Mouse (Mus musculus) left cerebral cortex, adult 18-20 months (tissue): ENCODE measurements around the gene Mia2. TPM values are rescaled to one million over a fixed set of nuclear protein-coding genes. Genes with fewer than 3 reads are reported as not detected.

Experiments
- DNase-seq, 2 experiments: peaks; one replicate each; pipeline ENCODE4 v3.0.0; 2021 to 2022; ENCODE audit warnings: low spot score in 2 of 2, mixed read lengths in 1 of 2
- total RNA-seq, 2 experiments: library from RNA; stranded (reverse); gene quantifications; 2 replicates each; pipeline ENCODE4 v1.2.3; 2021

Gene Mia2
- total RNA-seq, 2 experiments from 2014 or later, result 38.5 to 44.4 TPM

DNA sequence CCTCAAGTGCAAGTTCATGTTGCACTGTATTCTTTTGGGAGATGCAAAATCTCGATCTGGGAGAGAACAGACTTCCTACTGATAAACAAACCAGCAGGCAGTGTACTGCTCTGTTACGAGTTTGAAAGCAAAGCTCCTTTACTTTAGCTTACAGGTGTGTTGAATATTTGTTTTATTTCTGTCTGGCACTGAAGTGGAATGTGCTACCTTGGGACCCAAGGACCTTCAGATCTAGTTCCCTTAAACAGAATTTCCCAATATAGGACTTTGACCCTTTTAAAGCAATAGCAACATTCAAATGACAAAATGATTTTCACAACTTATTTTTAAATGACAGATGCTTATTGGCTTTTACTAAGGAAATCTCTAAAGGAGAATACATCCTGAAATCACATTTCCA lies 2.1 kb upstream of the Mia2 start:
- no peak for DNase-seq

DNA sequence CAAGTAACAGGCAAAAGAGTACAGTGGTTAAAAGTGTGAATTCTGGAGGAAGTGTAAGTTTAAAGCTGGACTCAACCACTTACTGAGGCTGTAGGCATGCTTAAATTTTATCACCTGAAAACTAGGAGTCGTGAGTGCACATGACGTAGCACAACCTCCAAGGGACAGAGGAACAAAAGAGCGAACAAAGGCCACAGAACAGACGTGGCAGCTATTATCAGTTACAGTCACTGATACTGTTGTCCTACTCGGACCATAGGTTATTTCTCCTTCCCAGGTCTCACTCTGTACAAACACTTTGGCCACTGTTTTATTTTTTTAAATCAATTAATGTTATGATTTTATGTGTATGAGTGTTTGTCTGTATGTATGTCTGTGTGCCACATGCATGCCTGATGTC lies 9.2 kb downstream of the Mia2 start:
- no peak for DNase-seq

DNA sequence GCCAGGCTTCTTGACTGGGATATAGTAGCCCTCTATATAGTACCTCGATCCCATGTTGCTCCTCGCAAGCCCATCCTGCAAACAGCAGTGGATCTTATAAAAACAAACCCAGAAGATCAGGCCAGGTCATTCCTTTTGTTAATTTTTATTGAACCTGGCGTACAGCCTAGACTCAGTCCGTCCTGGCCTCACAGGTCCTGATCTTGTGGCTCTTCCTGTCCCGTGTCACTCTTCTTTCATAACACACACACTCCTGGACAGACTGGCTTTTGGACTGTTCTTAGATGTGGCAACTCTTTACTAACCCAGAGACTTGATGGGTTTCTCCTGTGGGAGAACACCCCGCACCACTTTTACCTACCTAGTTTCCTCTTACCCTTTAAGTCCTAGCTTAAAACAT lies 10.3 kb downstream of the Mia2 start:
- no peak for DNase-seq

DNA sequence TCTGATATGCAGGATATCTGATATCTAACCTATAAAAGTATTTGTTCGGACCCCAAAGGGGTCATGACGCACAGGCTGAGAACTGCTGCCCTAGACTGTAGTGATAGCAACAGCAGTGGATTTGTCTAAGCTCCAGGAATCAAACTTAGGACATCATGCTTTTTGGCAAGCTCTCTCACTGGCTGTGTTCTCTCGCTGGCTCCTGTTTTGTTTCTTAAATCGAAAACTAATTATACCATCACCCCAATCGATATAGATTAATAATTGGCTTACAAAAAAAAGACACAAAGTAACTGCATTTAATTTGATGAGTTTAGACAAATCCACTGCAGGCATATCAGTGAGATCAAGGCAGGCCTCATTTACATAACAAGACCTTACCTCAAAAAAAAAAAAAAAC lies 10.9 kb downstream of the Mia2 start:
- no peak for DNase-seq

DNA sequence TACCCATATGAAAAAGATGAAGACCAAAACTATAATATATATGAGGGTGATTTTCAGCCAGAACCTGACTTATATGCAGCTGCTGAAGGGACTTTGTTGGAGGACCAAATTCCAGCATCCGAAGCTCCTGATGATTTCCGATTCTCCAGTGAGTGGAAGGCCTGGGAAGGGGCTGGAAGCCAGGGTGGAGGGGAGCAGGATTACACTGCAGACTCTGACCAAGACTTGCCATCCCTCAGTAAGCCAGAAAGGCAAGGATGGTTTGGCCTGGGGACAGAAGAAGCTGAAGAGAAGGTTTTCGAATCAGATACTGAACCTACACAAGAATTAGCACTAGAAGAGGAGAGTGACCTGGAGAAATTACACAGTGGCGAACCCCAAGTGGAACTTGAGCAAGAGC lies 12.3 kb downstream of the Mia2 start:
- no peak for DNase-seq

DNA sequence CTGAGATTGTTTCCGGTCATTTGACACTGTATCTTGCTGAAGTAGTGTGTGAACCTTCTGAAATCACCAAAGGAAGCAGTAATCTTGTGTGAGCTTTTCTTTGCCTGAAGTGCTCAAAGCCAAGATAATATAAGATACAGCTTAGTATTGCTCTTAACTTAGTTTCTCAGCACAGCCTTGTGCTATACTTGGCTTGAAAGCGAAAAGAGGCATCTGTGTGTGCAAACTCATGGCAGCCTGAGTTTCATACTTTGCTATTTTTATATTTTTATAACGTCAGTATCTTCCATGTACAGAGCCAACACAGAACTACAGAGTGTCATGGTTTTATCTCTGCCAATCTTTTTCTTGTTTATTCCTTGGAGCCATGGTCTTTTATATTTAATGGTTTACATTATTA lies 21.6 kb downstream of the Mia2 start:
- peak in 1 of 2 experiments; percentile 10 for DNase-seq

DNA sequence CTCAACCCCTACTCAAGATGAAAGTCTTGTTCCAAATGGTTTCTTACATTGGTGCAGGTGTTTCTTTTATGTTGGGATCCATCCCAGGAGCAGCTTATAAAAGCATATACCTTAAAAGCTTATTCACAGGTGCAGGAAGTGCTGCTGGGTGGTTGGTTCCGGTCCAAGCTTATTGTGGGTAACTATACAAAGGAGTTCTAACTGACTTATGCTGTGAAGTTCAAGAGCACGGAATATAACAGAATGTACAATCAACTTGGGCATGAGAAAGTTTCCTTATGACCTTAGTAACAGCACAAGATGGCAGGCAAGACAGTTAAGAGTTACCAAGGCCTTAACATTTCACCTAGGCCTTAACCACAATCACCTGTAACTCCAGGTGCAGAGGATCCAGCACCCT lies 29.8 kb downstream of the Mia2 start:
- DNase-seq, result no peak

DNA sequence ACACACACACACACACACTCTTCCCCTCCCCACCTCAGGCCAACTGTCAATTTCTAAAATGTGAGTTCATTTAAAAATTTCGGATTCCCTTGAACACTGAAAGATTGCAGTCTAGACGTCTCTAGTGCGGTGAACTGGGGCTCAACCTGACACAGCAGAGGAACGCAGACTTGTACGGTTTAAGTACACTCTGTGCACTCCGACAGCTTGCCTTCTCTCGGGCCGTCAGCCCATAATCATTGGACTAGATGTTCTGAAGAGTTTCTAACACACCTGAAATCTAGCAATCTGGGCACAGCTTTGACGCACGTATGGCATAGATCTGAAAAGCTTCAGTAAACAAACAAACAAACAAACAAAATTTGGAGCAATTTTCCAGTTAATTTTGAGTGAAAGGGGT lies 32.9 kb downstream of the Mia2 start:
- DNase-seq, result no peak

DNA sequence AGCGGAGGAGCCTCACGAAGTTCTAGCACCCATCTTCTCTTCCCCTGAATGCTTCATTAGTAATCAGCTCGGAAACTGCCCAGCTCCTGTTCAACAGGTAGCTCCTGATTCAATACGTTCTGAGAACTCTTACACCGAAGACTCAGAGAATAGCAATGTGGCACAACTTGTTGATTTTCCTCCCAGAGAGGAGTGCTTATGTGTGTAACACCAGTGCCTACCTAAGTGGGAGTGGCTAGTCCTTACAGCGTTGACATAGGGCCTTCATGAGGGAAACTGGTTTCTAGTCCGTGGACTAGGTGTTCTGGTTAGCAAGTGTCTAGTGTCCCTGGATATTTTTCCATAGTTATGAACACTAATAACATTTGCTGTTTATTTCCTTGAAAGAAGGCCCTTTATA lies 33.4 kb downstream of the Mia2 start:
- no peak for DNase-seq

DNA sequence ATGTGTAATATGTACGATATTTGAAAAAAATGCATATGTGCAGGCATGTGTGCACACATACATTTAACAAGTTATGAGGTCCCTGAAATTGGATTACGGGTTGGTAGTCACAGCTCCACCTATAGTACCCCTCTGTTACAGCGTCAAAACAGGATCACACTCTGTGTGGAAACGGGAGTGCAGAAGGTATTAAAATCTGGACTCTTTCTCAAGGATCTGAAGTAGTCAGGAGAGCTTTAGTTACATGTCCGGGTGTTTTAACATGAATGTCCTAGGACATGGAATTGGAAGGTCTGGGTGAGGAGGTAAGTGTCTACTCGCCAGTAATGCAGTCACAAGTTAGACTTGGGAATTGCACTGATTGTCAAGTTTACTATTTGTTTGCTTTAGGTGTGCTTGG lies 34.0 kb downstream of the Mia2 start:
- peak; percentile 16 to 26 for DNase-seq

DNA sequence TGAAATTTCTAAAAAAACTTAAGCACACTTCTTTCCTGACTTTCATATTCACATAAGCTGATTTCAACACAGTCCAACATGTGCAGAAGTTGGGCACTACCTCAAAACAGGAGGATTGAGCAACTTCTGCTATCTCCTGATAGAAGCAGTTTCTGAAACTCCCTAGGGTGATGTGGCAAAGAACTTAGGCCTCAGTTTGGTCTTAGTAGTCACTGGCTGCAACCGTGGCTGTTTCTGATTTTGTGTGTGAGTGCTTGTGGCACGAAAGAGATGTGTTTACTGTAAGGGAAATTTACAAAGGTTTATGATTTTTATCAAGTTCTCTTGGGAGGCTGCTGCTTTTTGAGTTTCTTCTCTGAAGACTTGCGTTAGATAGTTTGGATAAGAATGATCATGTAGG lies 34.6 kb downstream of the Mia2 start:
- no peak for DNase-seq

DNA sequence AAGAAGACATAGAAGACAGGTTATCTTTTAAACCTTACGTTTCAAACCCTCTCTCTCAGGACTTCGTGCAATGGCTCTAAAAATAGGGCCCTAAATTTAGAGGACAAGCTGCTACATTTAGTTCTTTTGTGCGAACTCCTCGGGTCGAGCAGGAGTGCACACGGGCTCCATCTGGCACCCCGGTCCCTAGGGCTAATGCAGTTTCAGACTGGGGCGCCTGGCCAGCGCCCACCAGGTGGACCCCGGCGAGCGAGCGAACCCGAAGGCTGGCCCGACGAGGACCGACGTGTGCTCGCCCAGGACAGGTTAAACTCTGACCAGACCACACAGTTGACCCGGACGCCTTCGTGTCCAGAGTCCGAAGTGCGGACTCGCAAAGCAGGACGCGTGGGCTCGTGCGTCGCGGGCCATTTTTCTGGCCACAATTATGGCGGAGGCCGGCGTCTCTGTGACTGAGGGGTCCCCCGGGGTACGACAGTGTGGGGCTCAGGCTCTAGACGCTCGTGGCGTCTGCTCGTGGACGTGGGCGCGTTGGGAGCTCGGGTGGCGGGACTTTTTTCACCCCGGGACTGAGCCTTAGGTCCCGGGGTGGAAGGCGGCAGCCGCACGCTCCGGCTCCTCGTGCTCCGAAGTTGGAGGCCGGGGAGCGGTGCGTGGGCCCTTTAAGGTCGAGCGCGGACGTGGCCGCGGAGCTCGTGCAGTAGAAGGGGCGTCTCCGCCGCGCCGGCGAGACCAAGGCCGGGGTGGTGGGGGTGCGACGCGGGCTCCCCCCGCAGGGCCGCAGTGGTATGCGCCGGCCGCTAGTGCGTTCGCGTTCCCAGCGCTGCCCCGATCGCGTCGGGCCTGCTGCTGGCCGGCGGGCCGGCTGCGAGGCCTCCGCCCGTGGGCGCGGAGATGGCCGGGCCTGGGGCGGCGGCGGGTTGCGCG lies 35.3 kb downstream of the Mia2 start:
- DNase-seq, result peak; percentile 89 to 95

DNA sequence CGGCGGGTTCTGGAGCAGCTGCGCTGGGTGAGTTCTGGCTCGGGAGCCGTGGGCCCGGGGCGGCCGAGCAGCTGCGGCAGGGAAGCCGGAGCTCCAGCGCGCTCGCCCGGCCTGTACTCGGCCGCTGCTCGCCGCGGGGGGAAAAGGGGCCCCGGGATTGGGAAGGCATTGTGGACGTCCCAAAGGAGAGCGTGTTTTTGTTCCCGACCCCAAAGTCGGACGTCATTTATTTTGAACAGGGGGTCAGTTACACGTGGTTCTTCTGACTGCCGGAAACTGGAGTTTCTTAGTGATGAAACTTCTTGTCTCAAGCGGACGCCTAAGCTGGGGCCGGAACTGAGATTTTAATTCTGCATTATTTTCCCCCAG lies 36.0 kb downstream of the Mia2 start:
- no peak for DNase-seq

DNA sequence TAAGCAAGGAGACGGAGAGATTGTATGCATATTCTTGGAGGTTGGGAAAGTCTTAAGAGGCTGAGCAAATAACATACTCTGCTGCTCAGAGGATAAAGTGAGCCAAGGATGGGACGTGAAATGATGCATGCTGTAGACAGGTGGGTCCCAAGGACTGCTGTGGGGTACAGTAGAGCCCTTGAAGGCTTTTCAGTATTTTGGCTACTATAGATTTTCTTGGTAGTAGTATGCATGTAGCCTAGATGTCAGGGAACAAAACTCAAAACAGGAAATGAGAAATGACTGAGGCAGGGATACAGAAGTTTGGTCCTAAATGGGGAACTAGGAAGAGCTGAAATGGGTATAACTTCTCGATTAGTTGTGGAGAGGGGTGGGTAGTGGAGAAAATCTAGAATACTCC lies 36.9 kb downstream of the Mia2 start:
- no peak for DNase-seq

DNA sequence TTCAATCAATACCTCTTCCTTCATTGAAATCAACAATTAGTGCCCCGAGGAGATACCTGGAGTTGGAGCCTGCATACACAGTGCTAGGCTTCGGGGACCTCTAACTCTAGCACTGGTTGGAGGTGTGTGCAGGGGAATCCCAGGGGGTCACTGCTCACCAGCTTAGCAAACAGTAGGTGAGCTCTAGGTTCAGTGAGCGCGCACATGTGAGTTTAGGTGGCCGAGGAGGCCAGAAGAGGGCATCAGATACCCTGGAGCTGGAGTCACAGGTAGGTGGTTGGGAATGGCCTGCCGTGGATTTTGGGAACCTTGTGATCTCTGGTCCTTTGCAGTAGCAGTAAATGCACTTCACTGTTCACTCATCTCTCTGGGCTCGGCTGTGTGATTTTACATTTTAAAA lies 37.3 kb downstream of the Mia2 start:
- DNase-seq, result no peak

DNA sequence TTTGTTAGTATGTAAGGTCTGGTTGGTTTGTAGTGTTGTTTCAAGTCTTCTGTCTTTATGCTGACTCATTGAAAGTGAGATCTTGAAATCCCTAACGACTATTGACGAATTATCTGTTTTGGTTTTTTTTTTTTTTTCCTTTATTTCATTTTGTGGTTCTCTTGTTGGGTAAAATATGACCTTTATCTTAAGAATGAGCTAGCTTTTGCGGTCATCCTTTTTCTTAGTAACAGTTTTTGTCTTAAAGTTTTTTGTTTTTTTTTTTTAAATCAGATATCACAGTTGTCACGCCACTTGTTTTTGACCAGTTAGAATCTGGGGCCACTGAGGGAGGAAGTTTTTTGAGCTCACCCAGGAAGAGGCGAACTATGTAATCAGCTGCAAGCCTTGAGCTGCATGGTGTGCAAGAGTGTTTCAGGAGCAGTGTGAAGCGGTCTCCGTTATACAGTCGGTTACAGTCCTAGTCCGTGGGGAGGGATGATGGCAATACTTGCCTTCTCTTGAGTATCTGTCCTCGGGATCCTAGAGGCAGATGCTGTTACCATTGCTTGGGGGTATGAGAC lies 37.9 kb downstream of the Mia2 start:
- no peak for DNase-seq

DNA sequence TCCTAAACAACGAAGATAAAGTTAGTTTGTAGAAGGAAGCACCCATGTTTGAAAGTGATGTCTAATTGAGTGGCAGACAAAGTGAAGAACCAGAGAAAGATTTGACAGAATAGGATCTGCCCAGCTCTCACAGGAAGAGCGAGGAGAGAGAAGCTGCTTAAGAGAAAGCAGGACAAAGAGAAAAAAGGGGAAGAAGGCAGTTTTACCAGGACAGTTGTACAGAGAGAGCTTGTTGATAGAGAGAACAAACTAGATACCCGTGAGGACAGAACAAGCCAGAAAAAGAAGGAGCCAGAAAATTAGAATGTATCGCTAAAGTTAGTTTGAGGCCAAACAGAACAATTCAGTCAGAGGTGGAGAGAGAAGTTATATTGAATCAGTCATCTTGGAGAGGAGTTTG lies 39.5 kb downstream of the Mia2 start:
- DNase-seq, result no peak

DNA sequence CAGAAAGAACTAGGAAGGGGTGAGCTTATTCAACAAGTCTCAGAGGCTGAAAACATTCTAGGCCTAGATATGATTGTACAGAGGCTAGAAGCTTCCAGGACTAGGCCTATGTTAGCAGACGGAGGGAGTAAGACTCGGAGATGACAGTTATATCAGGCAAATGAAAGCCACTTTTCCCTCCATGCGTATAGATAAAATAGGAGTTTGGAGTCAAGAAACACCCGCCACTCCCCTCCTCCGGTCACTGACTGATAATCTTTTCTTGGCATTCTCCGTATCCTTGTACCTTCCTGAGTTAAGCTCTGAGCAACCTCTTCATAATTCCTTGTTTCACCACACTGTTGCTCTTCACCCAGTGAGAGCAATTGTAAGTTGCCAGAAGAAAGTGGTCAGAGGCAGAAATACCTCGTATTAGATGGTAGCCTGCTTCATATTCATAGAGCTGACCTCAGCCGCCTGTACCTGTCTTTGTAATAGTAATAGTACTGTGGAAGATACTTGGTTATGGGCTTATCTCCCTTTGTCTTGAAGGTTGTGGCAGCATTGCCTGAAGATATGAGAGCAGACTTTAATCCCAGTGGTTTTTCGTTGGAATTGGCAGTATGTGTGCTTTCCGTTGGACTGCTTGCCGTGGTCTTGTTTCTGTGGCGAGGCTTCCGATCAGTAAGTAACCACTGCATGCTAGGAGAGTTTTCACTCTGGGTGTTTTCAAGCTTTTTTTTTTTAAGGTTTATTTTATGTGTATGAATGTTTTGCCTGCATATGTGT lies 40.1 kb downstream of the Mia2 start:
- DNase-seq, result no peak

DNA sequence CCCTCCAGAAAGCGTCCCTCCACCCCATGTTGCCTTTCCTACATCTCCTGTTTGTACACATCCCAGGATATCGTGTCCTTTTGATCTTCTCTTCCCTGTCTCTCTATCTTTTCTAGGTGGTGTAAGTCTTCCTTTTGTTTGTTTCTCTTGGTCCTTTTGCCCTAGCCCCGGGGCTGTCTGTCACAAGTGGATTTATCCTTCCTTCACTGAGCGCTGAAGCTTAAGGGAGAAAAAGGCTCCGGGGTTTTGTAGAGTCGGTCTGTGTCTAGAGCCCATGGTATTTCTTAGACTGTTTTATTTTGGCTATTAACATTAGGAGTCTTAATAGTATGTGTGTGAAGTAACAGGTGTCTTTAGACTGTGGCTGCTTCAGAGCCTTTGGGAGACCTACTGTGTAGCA lies 41.4 kb downstream of the Mia2 start:
- DNase-seq, result no peak

DNA sequence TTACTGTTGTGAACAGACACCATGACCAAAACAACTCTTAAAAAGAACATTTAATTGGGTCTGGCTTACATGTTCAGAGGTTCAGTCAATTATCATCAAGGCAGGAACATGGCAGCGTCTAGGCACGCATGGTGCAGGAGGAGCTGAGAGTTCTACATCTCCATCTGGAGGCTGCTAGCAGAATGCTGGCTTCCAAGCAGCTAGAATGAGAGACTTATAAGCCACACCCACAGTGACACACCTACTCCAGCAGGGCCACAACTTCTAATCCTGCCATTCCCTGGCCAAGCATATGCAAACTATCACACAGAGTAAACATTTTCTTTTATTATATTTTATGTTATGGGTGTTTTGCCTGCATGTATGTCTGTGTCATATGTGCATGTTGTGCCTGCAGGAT lies 43.8 kb downstream of the Mia2 start:
- DNase-seq, result no peak

DNA sequence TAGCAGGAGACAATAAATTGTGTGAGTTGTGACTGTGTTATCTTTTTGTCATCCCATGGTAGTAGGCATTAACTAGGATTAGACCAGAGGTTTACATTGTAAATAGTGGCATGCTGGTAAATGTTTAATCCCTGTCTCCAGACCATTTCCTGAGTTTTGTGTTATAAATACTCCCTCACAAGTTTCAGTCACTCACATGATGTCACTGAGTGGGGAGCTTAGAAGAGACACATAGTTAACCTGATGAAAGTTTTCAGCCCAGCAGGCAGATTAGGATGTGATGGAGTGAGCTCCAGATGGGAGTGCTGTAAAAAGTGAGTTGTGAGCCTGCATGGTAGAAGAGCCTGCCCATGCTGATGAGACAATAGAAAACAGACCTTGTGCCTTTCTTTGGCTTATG lies 49.5 kb downstream of the Mia2 start:
- no peak for DNase-seq

DNA sequence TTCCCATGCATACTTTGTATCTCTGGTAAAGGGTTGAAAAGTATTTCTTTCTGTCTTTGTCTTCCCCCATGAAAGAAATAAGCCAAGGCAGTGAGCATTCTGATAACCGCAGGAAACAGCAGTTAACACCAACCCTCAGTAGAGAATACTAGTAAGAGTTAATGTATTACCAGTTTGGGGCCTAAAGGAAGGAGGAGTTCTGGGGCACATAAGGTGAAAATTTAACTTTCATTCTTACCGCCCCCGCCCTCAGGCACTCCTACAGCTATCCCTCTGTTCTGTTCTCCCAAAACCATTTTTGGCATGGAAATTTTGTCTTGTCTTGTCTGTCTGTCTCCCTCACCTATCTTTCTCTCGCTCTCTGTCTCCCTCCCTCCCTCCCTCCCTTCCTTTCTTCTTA lies 54.1 kb downstream of the Mia2 start:
- no peak for DNase-seq
